Mouse (Mus musculus) T-helper 17 cell (primary cell): ENCODE results near the gene Aebp1.
"Not testable (repeated sequence)": the region's sequence is repeated elsewhere in the genome, so short reads cannot be mapped to it uniquely, and the experiment has no call there.

Source experiments
- in situ Hi-C, 2 experiments: fragments of 300-600 bp; cut with MboI, MseI; formaldehyde crosslinking; loops; 1 replicate in 1 of 2; 2 replicates in 1 of 2; pipeline ENCODE4 v1.15.1; 2025; ENCODE audit warnings: high pct_unique_total_duplicates in 2 of 2

Aebp1 gene

GRCm38 (mm10) chr11:5855902-5856301 is 5.8 kb upstream of the Aebp1 start:
- in situ Hi-C loops, result loop anchor here in 1 of 2 experiments (5.0 kb wide), 1 partner anchor 59 kb away; no protein-coding TSS in a partner anchor

- in situ Hi-C loops, result loop anchor here in 1 of 2 experiments (5.0 kb wide), 1 partner anchor 59 kb away; no protein-coding TSS in a partner anchor
Measured at GRCm38 (mm10) chr11:5856479-5857130, 5.1 kb upstream of the Aebp1 start.

- in situ Hi-C loops, result loop anchor here in 1 of 2 experiments (5.0 kb wide), 1 partner anchor 61 kb away; no protein-coding TSS in a partner anchor
Measured at GRCm38 (mm10) chr11:5858723-5859122, 3.0 kb upstream of the Aebp1 start.

- in situ Hi-C loops, result loop anchor here in 1 of 2 experiments (5.0 kb wide), 1 partner anchor 63 kb away; no protein-coding TSS in a partner anchor
Measured at GRCm38 (mm10) chr11:5859883-5860550, 1.7 kb upstream of the Aebp1 start.

- in situ Hi-C loops, result no loop called here
Measured at GRCm38 (mm10) chr11:5860639-5861038, 1.1 kb upstream of the Aebp1 start.

- in situ Hi-C loops, result no loop called here
Measured at GRCm38 (mm10) chr11:5862394-5863105, 803 bp downstream of the Aebp1 start.

- in situ Hi-C loops, result no loop called here
Measured at GRCm38 (mm10) chr11:5867196-5867595, 5.4 kb downstream of the Aebp1 start.

GRCm38 (mm10) chr11:5868324-5868723 is 6.6 kb downstream of the Aebp1 start:
- in situ Hi-C loops, result no loop called here

GRCm38 (mm10) chr11:5869331-5869730 is 7.6 kb downstream of the Aebp1 start:
- in situ Hi-C loops, result no loop called here

- in situ Hi-C loops, result no loop called here
Measured at GRCm38 (mm10) chr11:5870069-5870468, 8.3 kb downstream of the Aebp1 start.

- in situ Hi-C loops, result no loop called here
Measured at GRCm38 (mm10) chr11:5872707-5873106, 11.0 kb downstream of the Aebp1 start.

- in situ Hi-C loops, result no loop called here
Measured at GRCm38 (mm10) chr11:5873192-5873591, 11.4 kb downstream of the Aebp1 start.

GRCm38 (mm10) chr11:5877421-5877820 is 15.7 kb downstream of the Aebp1 start:
- in situ Hi-C loops, result no loop called here

- in situ Hi-C loops, result no loop called here
Measured at GRCm38 (mm10) chr11:5877921-5878526, 16.3 kb downstream of the Aebp1 start, which contains the start of gene Pold2. Gene Pold2, minus strand, starts transcription at chr11:5878292.

- in situ Hi-C loops, result no loop called here
Measured at GRCm38 (mm10) chr11:5878661-5879060, 16.9 kb downstream of the Aebp1 start.

GRCm38 (mm10) chr11:5879905-5880304 is 18.2 kb downstream of the Aebp1 start:
- in situ Hi-C loops, result no loop called here

- in situ Hi-C loops, result no loop called here
Measured at GRCm38 (mm10) chr11:5882518-5882917, 20.8 kb downstream of the Aebp1 start.

GRCm38 (mm10) chr11:5886187-5886586 is 24.4 kb downstream of the Aebp1 start:
- in situ Hi-C loops, result no loop called here

- in situ Hi-C loops, result no loop called here
Measured at GRCm38 (mm10) chr11:5887250-5887649, 25.5 kb downstream of the Aebp1 start.

GRCm38 (mm10) chr11:5888563-5888962 is 26.8 kb downstream of the Aebp1 start:
- in situ Hi-C loops, result not testable (repeated sequence)

GRCm38 (mm10) chr11:5892151-5892591 is 30.4 kb downstream of the Aebp1 start:
- in situ Hi-C loops, result no loop called here
